Comparison of ENCODE assay signal across 20 mouse cellular contexts in the genomic region with DNA sequence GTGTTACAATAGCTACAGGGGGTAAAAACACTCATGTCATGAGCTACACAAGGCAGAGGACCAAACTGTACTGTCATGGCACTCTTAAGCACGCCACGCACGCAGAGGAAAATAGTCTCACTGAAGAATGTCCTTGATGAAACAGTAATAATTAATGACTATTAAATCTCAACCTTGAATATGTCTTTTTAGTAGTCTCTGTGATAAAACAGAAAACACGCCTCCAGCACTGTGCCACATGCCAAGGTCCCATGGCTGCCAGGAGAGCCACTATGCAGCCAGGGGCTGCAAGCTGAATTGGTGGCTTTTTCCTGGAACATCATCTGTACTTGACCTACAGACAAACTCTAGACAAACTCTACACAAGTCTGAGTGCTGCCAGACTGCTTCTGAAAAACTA. TPM values are rescaled to one million over a fixed set of nuclear protein-coding genes. Genes with fewer than 3 reads are reported as not detected.
DNase-seq lines count a peak whose midpoint lies in the region; ATAC-seq and TF ChIP-seq lines count a peak whose summit lies in the region.
"Had no signal": no experiment of that assay in that cellular context is flagged by ENCODE, and none has a peak within 500 bp of the region (broad histone marks: within the 10 kb centered on the region; RNA-seq: fewer than 3 reads in every experiment).

No protein-coding gene starts in this region.

- H3K9me3 ChIP-seq in megakaryocyte, embryonic 14.5 days: no peaks in the 10 kb centered on the region
- H3K9me3 ChIP-seq in hindbrain, postnatal 0 days (ENCODE audit: low read length): no peaks in the 10 kb centered on the region
- H3K9me3 ChIP-seq: embryonic facial prominence, embryonic 13.5 days; forebrain, embryonic 12.5 days; heart, embryonic 10.5 days; hindbrain, embryonic 12.5 days had no signal

- H3K36me3 ChIP-seq in megakaryocyte, embryonic 14.5 days (replicated peaks; ENCODE audit: low read length): peaks cover 63% of the 10 kb centered on the region
- H3K36me3 ChIP-seq in hindbrain, postnatal 0 days (ENCODE audit: insufficient read depth, low read length): 0 out of 2 replicates have a peak, but pooled peaks cover 5% of the 10 kb centered on the region
- H3K36me3 ChIP-seq: embryonic facial prominence, embryonic 13.5 days; forebrain, embryonic 12.5 days; heart, embryonic 10.5 days; hindbrain, embryonic 12.5 days had no signal

- peak overlapping the region; percentile 76 for H3K4me3 ChIP-seq in megakaryocyte, embryonic 14.5 days (replicated peaks)
- no peak overlapping the region for H3K4me3 ChIP-seq in hindbrain, postnatal 0 days (ENCODE audit: low read length)
- H3K4me3 ChIP-seq: embryonic facial prominence, embryonic 13.5 days; forebrain, embryonic 12.5 days; heart, embryonic 10.5 days; hindbrain, embryonic 12.5 days had no signal

- no peak overlapping the region for H3K9ac ChIP-seq in hindbrain, postnatal 0 days (replicated peaks; ENCODE audit: low read length)
- H3K9ac ChIP-seq: embryonic facial prominence, embryonic 13.5 days; forebrain, embryonic 12.5 days; hindbrain, embryonic 12.5 days had no signal

- 91% methylated on average over 4 of the region's 4 CpGs for WGBS in hindbrain, postnatal 0 days

- no peak overlapping the region for H3K27ac ChIP-seq in hindbrain, postnatal 0 days
- H3K27ac ChIP-seq: embryonic facial prominence, embryonic 13.5 days; forebrain, embryonic 12.5 days; heart, embryonic 10.5 days; hindbrain, embryonic 12.5 days had no signal

- TF ChIP-seq CTCF in hindbrain, postnatal 0 days (IDR thresholded peaks at IDR 0.05; ENCODE audit: low read depth): no peak

- peak; percentile 66 for DNase-seq in heart, adult 11 months
- no peak for DNase-seq in heart, adult 9 months (ENCODE audit: low spot score in 2 of 2)
- DNase-seq in adrenal gland, adult 8-10 months: peak; percentile 62
- peak; percentile 57 for DNase-seq in adrenal gland, postnatal 25 days
- no peak for DNase-seq in MN1 (ENCODE audit: low spot score)
- no peak for DNase-seq in hindbrain, postnatal 0 days (ENCODE audit: low spot score)
- DNase-seq: cerebellum, adult 11 months; cerebellum, adult 9-11 months; cerebellum, postnatal 36 days; gastrocnemius, postnatal 14 days; heart, postnatal 10 days; heart, postnatal 4 days had no signal

- H3K4me1 ChIP-seq in megakaryocyte, embryonic 14.5 days: peaks cover 94% of the 10 kb centered on the region
- peaks cover 20% of the 10 kb centered on the region for H3K4me1 ChIP-seq in hindbrain, postnatal 0 days (ENCODE audit: insufficient read depth, low read length)

- ATAC-seq in megakaryocyte, adult 5-6 weeks (ENCODE audit: poor library complexity, severe bottlenecking): no peak
- no peak for ATAC-seq in hindbrain, postnatal 0 days
- ATAC-seq: forebrain, embryonic 16.5 days; intestine, embryonic 16.5 days had no signal

- no peak overlapping the region for H3K4me2 ChIP-seq in hindbrain, postnatal 0 days (ENCODE audit: low read depth, low read length)
- H3K4me2 ChIP-seq: embryonic facial prominence, embryonic 13.5 days; forebrain, embryonic 12.5 days; hindbrain, embryonic 12.5 days had no signal

- H3K27me3 ChIP-seq in megakaryocyte, embryonic 14.5 days (replicated peaks): no peaks in the 10 kb centered on the region
- H3K27me3 ChIP-seq in hindbrain, postnatal 0 days (ENCODE audit: insufficient read depth, low read length): no peaks in the 10 kb centered on the region

RNA-seq across cellular contexts. Expression of a gene that starts 8.0 kb away (rescaled TPM):
- 1.9 and 3.5 TPM in 2 replicates for polyA plus RNA-seq in megakaryocyte, embryonic 14.5 days (2012; ENCODE audit: insufficient read depth, low replicate concordance)
- 2.1 and 3.0 TPM in 2 replicates for total RNA-seq in megakaryocyte, adult 5-6 weeks (2015)
- 2.3 and 3.8 TPM in 2 replicates for total RNA-seq in megakaryocyte, adult 5-6 weeks (2017)
- total RNA-seq in adrenal gland, adult 8-10 months (2022): 10 to 100 TPM; 62.8 to 84.2 (median 72.6) TPM
- total RNA-seq in adrenal gland, postnatal 25 days (2021): 59.2 and 85.6 TPM in 2 replicates
- total RNA-seq in hindbrain, postnatal 0 days (2014; rRNA removed): 27.7 and 31.6 TPM in 2 replicates
- polyA plus RNA-seq in hindbrain, postnatal 0 days (2015; fragmentation: Nextera tagmentation; extraction: Ambion mirVana): 4.0 and 4.3 TPM in 2 replicates

Comparison
In these comparisons a context has a peak if more than half of its experiments do, and no peak if none do; other contexts are left out.
1. DNase-seq: peak in heart, adult 11 months (single experiment), adrenal gland, adult 8-10 months (single experiment) and adrenal gland, postnatal 25 days (single experiment); none in heart, adult 9 months (0 of 2), MN1 (single experiment) and hindbrain, postnatal 0 days (single experiment).